Mouse (Mus musculus) bone marrow, adult 2 months (tissue): ENCODE measurements at regions not wholly inside any gene's neighbourhood (a gene's known extent, or its start where the extent isn't known, plus 50 kb on each side); places are given as distances from the start of the nearest gene placed in this dataset.

Source experiments
- CTCF ChIP-seq: fragments of 200-500 bp; IDR thresholded peaks from 2 replicates; pipeline ENCODE4 v1.5.1; 2011; ENCODE audit warnings: low read length, control low read depth; ENCODE audit not compliant: control insufficient read depth, insufficient read depth
- POLR2A ChIP-seq: fragments of 200-500 bp; IDR thresholded peaks from 2 replicates; pipeline ENCODE4 v1.6.1; 2011; ENCODE audit warnings: low read depth, mild to moderate bottlenecking, control low read depth, low read length, borderline replicate concordance; ENCODE audit not compliant: control insufficient read depth

DNA sequence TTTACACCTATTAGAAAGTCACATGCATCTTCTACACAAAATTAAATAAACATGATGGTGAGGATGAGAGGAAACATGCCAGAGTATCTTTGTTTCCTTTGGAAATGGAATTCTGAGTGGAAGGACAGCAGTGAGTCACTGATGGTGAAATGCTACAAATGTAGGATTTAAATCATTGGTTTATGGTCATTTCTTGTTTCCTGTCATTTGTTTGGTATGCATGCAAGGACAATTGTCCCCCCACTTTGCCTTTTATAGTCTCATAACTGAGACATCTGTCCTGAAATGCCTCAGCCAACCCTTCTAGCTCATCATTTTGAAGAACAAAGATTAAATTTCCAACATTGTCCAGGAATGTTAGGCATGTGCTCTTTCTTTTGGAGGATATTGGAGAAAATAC is 77.2 kb upstream of the Hypm start:
- TF ChIP-seq CTCF (no peak), POLR2A (no peak)
